Mouse (Mus musculus) liver, embryonic 13.5 days (tissue): Measurements from ENCODE around the gene Gsc. TPM values are rescaled to one million over a fixed set of nuclear protein-coding genes. Genes with fewer than 3 reads are reported as not detected.

Source experiments
- ATAC-seq: fragments of 200-750 bp; cut with Nextera tagmentation; 2 replicates; pipeline ENCODE4 v1.8.0; 2017; ENCODE audit warnings: low read depth, mild to moderate bottlenecking, moderate number of reproducible peaks, moderate library complexity
- DNase-seq: peaks from one replicate; pipeline ENCODE4 v3.0.0; 2022
- H3K27ac ChIP-seq: fragments of 300-500 bp; sonication (generic); 2 replicates; pipeline ENCODE4 v1.5.1; 2015; ENCODE audit warnings: moderate library complexity, mild to moderate bottlenecking, inconsistent platforms
- H3K27me3 ChIP-seq: fragments of 300-500 bp; sonication (generic); 2 replicates; pipeline ENCODE4 v1.6.1; 2015; ENCODE audit warnings: mild to moderate bottlenecking, inconsistent platforms
- H3K36me3 ChIP-seq: fragments of 300-500 bp; sonication (generic); 2 replicates; pipeline ENCODE4 v1.6.1; 2015; ENCODE audit warnings: mild to moderate bottlenecking, inconsistent platforms
- H3K4me1 ChIP-seq: fragments of 300-500 bp; sonication (generic); replicated peaks from 2 replicates; pipeline ENCODE4 v1.6.1; 2015; ENCODE audit warnings: inconsistent platforms
- H3K4me2 ChIP-seq: fragments of 300-500 bp; sonication (generic); 2 replicates; pipeline ENCODE4 v1.6.1; 2015; ENCODE audit warnings: inconsistent platforms, mild to moderate bottlenecking, moderate library complexity
- H3K4me3 ChIP-seq: fragments of 300-500 bp; sonication (generic); replicated peaks from 2 replicates; pipeline ENCODE4 v1.5.1; 2015; ENCODE audit warnings: mild to moderate bottlenecking, inconsistent platforms
- H3K9ac ChIP-seq: fragments of 300-500 bp; sonication (generic); 2 replicates; pipeline ENCODE4 v1.6.1; 2015; ENCODE audit warnings: mild to moderate bottlenecking, inconsistent platforms
- H3K9me3 ChIP-seq: fragments of 300-500 bp; sonication (generic); replicated peaks from 2 replicates; pipeline ENCODE4 v1.6.1; 2016; ENCODE audit warnings: inconsistent platforms
- WGBS: fragments of 180-500 bp; shearing (Covaris S2); methylation state at CpG from one replicate; pipeline ENCODE4 v1.1.7; 2015; ENCODE audit not compliant: insufficient replicate concordance; 5-methylcytosine and 5-hydroxymethylcytosine counted together
- polyA plus RNA-seq: library from polyadenylated mRNA; unstranded; fragments of >200 nt; fragmentation: Nextera tagmentation; extraction: Ambion mirVana; gene quantifications from 2 replicates; pipeline ENCODE4 v1.2.1, GENCODE M21; 2015

Gsc gene
- 0.08 and 0.12 TPM in 2 replicates for polyA plus RNA-seq

DNA sequence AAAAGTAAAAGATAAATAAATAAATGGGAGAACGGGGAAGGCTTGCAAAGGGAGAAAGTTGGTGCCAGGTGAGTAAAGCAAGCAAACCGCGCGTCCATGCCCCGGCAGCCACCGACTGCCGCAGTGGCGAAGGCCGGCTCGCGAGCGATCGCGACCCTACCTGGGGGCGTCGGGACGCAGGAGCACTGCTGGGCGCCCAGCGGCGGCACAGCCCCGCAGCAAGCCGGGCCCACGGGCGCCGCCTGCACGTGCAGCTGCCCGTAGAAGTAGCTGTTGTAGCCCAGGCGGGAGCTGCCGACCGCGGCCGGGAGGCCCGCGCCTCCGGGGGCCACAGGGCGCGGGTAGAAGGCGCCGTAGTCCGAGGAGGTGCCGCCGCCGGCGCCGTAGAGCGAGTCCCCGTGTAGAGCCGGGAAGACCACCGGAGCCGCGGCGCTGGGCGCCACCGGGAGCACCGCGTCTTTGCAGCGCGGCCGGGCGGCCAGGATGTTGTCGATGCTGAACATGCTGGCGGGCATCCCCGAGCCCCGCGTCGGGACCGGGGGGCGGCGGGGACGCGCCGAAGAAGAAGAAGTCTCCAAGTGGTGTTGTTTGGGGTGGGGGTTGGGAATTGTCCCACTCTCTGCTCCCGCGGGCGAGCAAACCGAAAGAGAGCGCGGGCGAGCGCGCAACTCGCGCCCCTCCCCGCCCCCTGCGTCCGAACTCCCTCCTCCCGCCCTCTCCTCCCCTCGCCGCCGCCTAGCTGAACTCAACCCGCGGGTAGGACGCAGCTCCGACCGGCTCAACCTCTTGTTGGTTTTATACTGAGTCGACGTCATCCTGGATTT, at the start of gene Gsc:
TSS of gene Gsc (minus strand) at position 730 of the 824 bp plus-strand sequence.
- peak within 1 kb of the TSS; percentile 65 for H3K4me2 ChIP-seq
- H3K4me3 ChIP-seq, result peak within 1 kb of the TSS; percentile 52
- peaks cover 8% of the 10 kb centered on the region for H3K4me1 ChIP-seq
- no peak within 1 kb of the TSS for H3K9ac ChIP-seq
- peaks cover 95% of the 10 kb centered on the region for H3K27me3 ChIP-seq
- H3K36me3 ChIP-seq, result no peaks in the 10 kb centered on the region
- H3K27ac ChIP-seq, result no peak within 1 kb of the TSS
- ATAC-seq, result no peak
- no peak for DNase-seq
- H3K9me3 ChIP-seq, result no peaks in the 10 kb centered on the region
- under 1% methylated on average over 96 of the region's 97 CpGs for WGBS

DNA sequence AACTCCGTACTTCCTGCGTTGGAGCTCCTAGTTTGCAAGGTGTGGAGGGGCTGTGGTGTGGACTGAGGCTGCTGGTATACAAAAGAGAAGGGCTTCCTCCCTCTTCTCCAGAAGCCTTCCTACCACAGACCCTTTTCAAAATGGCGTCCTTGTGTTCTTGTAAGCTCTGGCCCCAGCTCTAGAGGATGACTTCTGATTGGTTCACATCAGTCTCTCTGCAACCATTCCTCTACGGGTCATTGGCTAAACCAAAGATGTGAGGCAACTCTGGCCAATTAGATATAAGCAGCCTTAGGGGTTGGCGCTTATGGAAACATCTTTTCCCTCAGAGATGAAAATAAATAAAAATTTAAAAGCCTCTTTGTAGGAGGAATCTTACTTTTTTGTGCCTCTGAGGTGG, 46.6 kb upstream of the Gsc start:
- no peak overlapping the region for H3K9ac ChIP-seq
- DNase-seq (no peak), ATAC-seq (no peak)
- WGBS, result 60% methylated on average over 5 of the region's 5 CpGs
- H3K27ac ChIP-seq, result no peak overlapping the region
- no peaks in the 10 kb centered on the region for H3K27me3 ChIP-seq
- H3K9me3 ChIP-seq, result no peaks in the 10 kb centered on the region
- no peaks in the 10 kb centered on the region for H3K4me1 ChIP-seq
- no peak overlapping the region for H3K4me2 ChIP-seq
- H3K4me3 ChIP-seq, result no peak overlapping the region
- no peaks in the 10 kb centered on the region for H3K36me3 ChIP-seq

DNA sequence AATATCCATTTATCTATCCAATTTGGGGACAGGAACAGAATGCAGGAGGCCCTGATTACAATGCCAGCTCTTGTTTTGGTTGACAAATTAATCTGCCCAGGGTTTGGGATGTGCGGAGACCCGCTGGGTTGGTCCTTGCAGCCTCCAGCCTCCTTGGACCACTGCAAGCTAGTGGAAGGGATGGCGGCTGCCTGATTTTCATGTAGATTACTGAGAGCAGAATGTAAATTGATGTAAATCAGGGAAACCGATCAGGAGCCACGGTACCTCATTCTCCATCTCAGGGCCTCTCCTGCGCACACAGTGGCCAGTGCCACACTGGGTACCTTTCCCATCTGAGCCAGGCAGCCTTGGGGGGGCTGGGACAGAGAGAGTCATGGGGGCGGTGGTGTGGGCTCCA, 34.8 kb upstream of the Gsc start:
- Histone ChIP-seq H3K27me3 (no peaks in the 10 kb centered on the region), H3K4me2 (no peak overlapping the region), H3K9me3 (no peaks in the 10 kb centered on the region), H3K27ac (no peak overlapping the region), H3K36me3 (no peaks in the 10 kb centered on the region), H3K4me3 (no peak overlapping the region), H3K4me1 (no peaks in the 10 kb centered on the region), H3K9ac (no peak overlapping the region)
- DNase-seq, result no peak
- WGBS, result 57% methylated on average over 7 of the region's 7 CpGs
- ATAC-seq, result no peak

DNA sequence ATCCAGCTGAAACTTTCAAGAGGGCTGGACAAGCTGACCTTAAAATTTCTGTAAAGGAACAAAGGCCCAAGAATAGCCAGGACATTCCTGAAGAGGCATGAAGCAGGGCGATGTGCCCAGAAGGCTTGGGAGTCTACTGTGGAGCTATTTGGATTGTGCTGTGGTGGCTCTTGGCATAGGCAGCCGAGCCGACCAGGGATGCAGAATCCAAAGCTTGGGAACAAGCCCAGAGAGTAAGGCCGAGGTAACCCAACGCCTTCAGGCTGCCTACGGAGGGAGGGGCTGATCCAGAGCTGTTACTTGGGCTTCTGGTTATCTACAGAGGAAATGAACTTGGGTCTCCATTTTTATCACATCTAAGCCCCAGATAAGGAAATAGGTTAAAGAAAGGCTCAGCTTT, 18.9 kb upstream of the Gsc start:
- H3K4me1 ChIP-seq, result no peaks in the 10 kb centered on the region
- no peak overlapping the region for H3K27ac ChIP-seq
- DNase-seq, result no peak
- H3K9ac ChIP-seq, result no peak overlapping the region
- H3K4me2 ChIP-seq, result no peak overlapping the region
- ATAC-seq, result no peak
- H3K27me3 ChIP-seq, result no peaks in the 10 kb centered on the region
- no peaks in the 10 kb centered on the region for H3K9me3 ChIP-seq
- H3K36me3 ChIP-seq, result no peaks in the 10 kb centered on the region
- WGBS, result 25% methylated on average over 6 of the region's 6 CpGs
- no peak overlapping the region for H3K4me3 ChIP-seq

DNA sequence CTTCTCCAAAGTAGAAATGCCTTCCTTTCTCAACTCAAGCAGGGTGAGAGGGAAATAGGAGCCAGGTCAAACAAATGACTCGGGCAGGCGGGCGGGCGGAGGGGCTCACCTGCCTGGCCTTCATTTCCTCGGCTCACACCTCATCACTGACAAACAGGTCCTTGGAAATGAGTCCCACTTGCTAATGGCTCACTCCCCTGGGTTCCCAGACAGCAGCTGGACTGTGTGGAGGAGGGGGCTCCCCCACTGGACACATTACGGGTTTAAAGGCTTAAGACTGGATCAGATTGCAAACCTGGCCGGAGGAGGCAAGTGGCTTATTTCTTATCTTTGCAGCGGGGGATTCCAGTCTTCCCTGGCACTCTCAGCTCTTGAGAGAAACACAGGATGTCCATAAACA, 13.1 kb upstream of the Gsc start:
- DNase-seq (no peak), ATAC-seq (no peak)
- H3K27ac ChIP-seq, result no peak overlapping the region
- no peak overlapping the region for H3K4me2 ChIP-seq
- peaks cover 13% of the 10 kb centered on the region; the same call in 1 of the 2 replicates for H3K27me3 ChIP-seq
- H3K4me1 ChIP-seq, result no peaks in the 10 kb centered on the region
- no peaks in the 10 kb centered on the region for H3K9me3 ChIP-seq
- 24% methylated on average over 8 of the region's 8 CpGs for WGBS
- no peaks in the 10 kb centered on the region for H3K36me3 ChIP-seq
- no peak overlapping the region for H3K4me3 ChIP-seq
- H3K9ac ChIP-seq, result no peak overlapping the region

DNA sequence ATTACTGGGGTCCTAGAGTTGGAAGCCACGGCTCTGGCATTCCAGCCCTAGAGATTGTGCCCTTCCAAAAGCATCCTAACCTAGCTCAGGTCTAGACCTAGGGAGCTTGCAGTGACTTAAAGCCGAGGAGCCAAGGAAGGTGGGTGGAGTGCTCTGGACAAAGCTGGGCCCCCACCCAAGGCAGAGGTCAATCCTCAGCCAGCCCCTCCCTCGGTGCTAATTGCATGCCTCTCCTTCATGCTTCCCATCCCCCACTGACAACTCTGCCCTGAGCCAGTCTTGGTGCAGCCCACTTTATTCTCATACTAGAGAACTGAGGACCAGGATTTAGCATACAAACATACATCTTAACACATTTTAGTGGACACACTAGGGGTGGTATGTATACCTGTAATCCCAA, 12.0 kb upstream of the Gsc start:
- no peak overlapping the region for H3K4me3 ChIP-seq
- no peaks in the 10 kb centered on the region for H3K36me3 ChIP-seq
- H3K4me1 ChIP-seq, result no peaks in the 10 kb centered on the region
- no peak for DNase-seq
- H3K9ac ChIP-seq, result no peak overlapping the region
- H3K27ac ChIP-seq, result no peak overlapping the region
- H3K9me3 ChIP-seq, result no peaks in the 10 kb centered on the region
- no peak for ATAC-seq
- WGBS, result 22% methylated on average over 3 of the region's 3 CpGs
- H3K27me3 ChIP-seq, result peaks cover 20% of the 10 kb centered on the region; the same call in 1 of the 2 replicates
- H3K4me2 ChIP-seq, result no peak overlapping the region

DNA sequence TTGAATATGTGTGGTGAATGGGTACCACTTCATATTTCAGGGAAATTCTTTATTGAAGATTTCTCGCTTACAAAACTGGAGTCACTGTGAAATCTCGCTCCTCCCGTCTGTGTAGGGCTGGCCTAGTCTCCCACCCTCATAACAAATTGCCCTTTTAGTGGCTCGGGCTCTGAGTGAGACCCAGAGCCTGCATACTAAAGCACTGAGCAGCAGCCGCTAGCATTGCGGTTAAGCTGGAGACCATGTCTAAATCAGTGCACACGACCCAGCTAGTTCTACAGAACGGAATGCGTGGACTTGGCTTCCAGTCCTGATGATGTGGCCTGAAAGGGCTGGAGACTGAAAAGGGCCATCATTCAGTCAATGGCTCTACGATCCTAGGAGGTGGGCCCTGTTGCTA, 7.9 kb upstream of the Gsc start:
- 58% methylated on average over 10 of the region's 10 CpGs for WGBS
- no peak for DNase-seq
- H3K36me3 ChIP-seq, result no peaks in the 10 kb centered on the region
- no peak overlapping the region for H3K9ac ChIP-seq
- H3K4me3 ChIP-seq, result no peak overlapping the region
- no peak overlapping the region for H3K4me2 ChIP-seq
- H3K27ac ChIP-seq, result no peak overlapping the region
- peaks cover 56% of the 10 kb centered on the region for H3K27me3 ChIP-seq
- no peaks in the 10 kb centered on the region for H3K4me1 ChIP-seq
- ATAC-seq, result no peak
- H3K9me3 ChIP-seq, result no peaks in the 10 kb centered on the region

DNA sequence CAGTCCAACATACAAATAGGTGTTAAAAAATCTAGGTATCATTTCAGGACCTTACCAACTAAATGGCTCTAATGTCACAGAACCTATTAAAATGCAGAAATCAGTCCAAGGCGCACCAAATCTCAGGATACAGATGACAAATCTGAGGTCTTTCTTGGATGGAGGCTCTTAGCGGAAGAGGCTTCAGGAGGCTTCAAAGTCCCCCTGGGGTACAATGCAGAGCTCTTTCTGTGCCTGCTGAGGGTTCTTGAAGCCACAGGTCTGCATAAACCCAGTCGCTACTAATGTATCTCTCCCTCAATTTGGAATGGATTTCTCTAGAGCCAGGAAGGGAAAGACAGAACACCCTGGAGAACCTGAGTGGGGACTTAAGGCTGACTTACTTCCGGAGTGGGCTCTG, 5.1 kb upstream of the Gsc start:
- Histone ChIP-seq H3K4me2 (no peak overlapping the region), H3K27me3 (peaks cover 77% of the 10 kb centered on the region), H3K9me3 (no peaks in the 10 kb centered on the region), H3K9ac (no peak overlapping the region), H3K4me1 (no peaks in the 10 kb centered on the region; the same call in 1 of the 2 replicates), H3K36me3 (no peaks in the 10 kb centered on the region), H3K4me3 (no peak overlapping the region), H3K27ac (no peak overlapping the region)
- ATAC-seq (no peak), DNase-seq (no peak)
- WGBS, result 8% methylated on average over 4 of the region's 4 CpGs

DNA sequence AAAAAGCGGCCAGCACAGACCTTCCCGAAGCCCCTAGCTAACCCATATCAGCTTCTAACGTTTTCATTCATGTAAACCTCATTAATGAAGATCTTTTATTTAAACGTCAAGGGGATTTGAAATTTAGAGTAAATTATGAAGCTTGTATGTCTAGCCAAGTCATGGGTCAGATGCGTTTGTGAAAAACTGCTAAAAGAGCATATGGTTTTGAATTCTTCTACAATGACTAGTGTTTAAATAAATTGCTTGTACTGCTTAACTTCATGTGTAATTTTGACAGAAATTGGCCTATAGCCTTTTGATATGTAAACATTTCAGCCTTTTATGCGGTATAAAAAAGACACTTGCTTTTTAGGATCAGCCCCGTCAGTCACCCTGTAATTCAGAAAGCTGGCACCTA, 4.4 kb upstream of the Gsc start:
- WGBS, result 7% methylated on average over 7 of the region's 7 CpGs
- DNase-seq (no peak), ATAC-seq (no peak)
- H3K4me2 ChIP-seq, result no peak overlapping the region
- H3K4me1 ChIP-seq, result no peaks in the 10 kb centered on the region; the same call in 1 of the 2 replicates
- H3K27me3 ChIP-seq, result peaks cover 84% of the 10 kb centered on the region
- H3K9me3 ChIP-seq, result no peaks in the 10 kb centered on the region
- no peak overlapping the region for H3K4me3 ChIP-seq
- no peaks in the 10 kb centered on the region for H3K36me3 ChIP-seq
- no peak overlapping the region for H3K27ac ChIP-seq
- H3K9ac ChIP-seq, result no peak overlapping the region

DNA sequence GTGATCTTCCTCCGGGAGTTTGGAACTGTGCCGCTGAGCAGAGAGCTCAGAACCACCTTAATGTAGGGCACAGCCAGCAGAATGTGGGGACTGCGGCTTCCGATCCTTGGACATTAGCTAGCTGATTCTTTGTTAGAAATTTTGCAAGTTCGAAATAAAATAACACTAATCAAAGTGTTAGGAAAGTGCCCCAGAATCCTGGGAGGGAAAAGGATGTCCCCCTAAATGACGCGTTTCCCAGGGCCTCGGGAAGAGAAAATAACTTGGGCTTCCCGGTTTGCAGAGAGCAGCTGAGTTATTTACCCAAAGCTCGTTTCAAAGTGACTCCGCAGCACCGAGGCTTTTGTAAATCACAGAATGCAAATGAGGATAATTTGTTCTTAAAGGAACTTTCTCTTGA, 3.9 kb upstream of the Gsc start:
- no peak for ATAC-seq
- H3K4me2 ChIP-seq, result no peak overlapping the region
- no peak overlapping the region for H3K4me3 ChIP-seq
- peaks cover 89% of the 10 kb centered on the region for H3K27me3 ChIP-seq
- H3K4me1 ChIP-seq, result peaks cover 3% of the 10 kb centered on the region
- no peak overlapping the region for H3K9ac ChIP-seq
- no peaks in the 10 kb centered on the region for H3K36me3 ChIP-seq
- no peak for DNase-seq
- WGBS, result 1% methylated on average over 12 of the region's 12 CpGs
- H3K27ac ChIP-seq, result no peak overlapping the region
- no peaks in the 10 kb centered on the region for H3K9me3 ChIP-seq

DNA sequence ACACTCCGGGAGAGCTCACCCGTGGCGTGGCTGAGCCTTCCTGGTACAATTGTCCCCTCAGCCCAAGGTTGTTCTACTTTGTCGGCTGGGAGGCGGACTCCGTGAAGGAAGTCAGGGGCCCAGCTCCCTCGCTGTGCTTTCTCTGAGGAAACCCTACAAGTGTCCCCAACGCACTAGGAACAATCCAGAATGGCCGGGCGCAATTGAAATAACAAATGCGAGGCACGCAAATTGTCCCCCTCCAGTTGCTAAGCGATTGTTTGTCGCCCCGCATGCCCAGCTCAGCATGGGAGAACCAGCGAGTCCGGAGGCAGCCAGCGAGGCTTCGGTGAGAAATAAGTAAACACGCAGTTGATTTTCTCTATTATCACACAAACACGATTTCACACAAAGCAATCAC, 2.8 kb upstream of the Gsc start:
- Histone ChIP-seq H3K27ac (no peak overlapping the region), H3K36me3 (no peaks in the 10 kb centered on the region), H3K9me3 (no peaks in the 10 kb centered on the region), H3K4me2 (no peak overlapping the region), H3K9ac (no peak overlapping the region), H3K27me3 (peaks cover 94% of the 10 kb centered on the region), H3K4me1 (peaks cover 8% of the 10 kb centered on the region), H3K4me3 (no peak overlapping the region)
- WGBS, result under 1% methylated on average over 21 of the region's 21 CpGs
- ATAC-seq, result no peak
- no peak for DNase-seq
